Mouse (Mus musculus) urinary bladder, postnatal 14 days (tissue): ENCODE measurements around the gene Telo2.

ENCODE experiments used
- DNase-seq: peaks from one replicate; pipeline ENCODE4 v3.0.0; 2021; ENCODE audit warnings: low spot score

The Telo2 gene

DNA sequence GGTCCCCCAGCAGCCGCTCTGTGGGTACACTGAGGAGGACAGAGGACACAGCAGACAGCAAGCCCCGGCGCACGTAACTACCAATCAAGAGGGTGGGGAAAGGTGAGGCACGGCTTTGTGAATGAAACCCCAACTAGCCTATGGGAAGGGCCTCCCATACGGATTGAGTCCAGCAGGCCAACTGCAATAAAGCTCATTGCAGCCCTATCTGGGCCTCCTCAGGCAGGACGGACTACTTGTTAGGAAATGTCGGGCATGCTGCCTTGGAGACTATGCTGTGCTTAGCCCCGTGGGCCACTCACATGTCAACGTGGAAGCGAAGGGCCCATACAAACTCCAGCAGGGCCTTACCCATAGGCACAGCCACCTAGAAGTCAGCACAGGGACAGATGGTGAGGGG lies 14.4 kb downstream of the Telo2 start:
- no peak for DNase-seq

DNA sequence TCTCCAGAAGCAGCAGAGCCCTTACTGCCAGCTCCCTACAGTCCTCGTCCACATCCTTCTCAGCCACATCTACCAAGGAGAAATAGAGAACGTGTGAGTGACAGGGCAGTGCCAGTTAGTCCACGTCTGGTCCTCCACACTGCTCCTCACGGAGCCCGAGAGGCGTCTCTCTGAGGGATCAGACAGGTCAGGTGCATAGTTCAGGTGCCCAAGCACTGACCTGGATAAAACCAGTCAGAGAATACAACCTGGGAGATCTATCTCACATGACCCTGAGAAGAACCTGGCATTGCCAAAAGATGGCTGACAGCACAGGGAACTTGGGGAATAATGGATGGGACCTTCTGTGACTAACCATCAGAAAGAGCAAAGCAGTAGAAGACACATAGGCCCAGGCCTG lies 15.7 kb downstream of the Telo2 start:
- DNase-seq: no peak

DNA sequence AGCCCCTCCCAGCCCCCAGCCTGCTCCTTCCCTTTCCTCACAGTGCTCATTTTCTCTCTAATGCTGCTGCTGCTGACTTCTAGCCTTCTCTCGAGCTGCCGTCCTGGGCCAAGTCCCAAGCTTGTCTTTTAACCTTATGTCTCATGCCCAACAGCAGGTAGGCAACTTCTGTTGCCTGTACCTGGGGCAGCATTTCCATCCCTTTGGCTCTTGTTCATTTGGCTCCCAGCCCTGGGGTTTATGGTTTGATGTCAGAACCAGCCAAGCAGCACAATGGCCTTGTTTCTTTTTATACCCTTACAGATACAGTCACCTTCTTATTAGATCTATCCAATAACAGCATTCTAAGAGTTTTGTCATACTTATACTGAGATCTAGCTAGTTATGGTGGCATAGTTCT lies 19.5 kb downstream of the Telo2 start:
- DNase-seq: no peak

DNA sequence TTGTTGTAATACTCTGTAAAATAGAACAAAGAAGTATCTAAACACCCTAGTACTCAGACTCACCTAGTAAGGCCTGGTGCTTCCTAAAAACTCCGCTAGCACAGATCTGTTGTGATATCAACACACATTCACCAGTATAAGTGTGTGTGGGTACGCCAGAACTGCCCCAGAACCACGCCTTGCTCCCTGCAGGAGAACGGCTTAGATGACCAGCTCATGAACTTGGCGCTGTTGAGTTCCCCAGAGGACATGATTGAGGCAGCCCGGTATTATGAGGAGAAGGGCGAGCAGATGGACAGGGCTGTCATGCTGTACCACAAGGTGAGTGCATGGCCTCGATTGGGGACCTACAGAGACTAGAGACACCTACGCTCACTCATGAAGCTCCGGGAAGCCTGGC lies 25.3 kb downstream of the Telo2 start:
- no peak for DNase-seq

DNA sequence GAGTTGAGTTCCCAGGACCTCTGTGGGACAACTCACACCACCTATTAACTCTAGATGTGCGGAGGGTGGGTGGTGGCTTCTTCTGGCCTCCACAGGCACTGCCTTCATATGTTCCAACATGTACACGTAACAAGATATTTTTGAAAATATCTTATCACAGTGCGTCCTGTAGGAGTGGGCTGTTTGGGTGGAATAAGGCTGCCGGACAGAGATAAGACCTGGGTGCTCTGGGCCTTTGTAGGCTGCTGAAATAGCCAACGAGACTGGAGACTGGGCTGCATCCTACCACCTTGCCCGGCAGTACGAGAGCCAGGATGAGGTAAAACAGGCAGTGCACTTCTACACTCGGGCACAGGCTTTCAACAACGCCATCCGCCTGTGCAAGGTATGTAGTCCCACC lies 26.6 kb downstream of the Telo2 start:
- DNase-seq: no peak

DNA sequence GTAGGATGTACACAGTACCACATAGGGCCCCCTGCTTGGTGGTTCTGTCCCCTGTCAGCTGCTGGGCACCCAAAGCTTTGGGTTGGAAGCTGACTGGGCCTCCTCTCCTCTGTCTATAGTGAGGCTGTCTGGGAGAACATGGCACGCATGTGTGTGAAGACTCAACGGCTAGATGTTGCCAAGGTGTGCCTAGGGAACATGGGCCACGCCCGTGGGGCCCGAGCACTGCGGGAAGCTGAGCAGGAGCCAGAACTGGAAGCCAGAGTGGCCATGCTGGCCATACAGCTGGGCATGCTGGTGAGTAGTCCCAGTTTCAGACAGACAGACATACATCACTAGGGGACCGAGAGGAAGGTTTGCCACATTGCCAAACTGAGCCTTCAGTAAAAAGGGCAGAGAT lies 29.0 kb downstream of the Telo2 start:
- no peak for DNase-seq

DNA sequence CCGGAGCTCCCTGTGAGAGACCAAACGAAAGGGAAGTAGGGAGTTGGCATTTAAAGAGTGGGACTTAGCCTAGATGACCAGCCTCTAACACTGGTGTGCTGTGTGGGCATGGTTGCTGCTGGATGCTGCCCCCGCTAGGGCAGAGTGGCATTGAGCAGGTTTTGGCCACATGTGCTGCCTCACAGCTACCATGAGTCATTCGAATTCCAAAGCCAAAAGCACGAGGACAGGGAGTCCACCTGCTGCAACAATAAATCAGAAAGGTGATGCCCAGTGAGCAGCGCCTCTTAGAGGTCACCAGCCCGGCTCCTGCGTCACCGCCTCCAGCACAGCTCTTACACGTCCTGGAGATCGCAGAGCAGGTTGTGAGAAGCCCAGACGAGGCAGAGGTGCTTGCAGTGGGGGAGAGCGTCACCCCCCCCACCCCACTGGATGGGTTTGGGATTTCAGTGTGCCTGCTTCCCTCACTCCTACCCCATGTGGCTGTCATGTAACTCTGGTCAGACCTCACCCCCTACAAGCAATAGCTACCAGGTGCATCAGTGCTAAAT lies 30.9 kb downstream of the Telo2 start:
- DNase-seq: no peak

DNA sequence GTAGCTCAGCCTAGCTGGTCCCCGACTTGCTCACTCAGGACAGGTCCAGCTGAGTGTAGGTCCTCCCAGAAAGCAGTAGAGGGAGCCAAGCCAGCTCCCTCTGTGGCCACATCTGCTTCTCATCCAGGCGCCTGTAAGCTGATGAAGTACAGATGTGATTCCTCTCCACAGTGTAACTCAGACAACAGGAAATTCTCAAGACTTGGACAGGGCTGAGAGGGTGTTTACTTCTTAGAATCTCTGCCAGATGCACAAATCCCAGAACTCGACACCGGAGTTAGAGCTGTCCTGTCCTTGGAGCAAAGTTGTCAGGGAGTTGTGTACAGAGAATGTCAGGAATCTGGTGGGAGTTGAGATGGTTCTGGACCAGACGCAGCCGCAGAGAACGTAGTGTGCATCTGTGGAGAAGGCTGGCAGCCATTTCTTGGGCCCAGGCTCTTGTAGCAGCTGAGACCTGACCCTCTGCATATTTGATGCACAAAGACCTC lies 32.3 kb downstream of the Telo2 start, which contains the start of gene Tmem204:
Tmem204 (minus strand) TSS at position 148 of the 488 bp plus-strand sequence.
- DNase-seq: peak; percentile 71

DNA sequence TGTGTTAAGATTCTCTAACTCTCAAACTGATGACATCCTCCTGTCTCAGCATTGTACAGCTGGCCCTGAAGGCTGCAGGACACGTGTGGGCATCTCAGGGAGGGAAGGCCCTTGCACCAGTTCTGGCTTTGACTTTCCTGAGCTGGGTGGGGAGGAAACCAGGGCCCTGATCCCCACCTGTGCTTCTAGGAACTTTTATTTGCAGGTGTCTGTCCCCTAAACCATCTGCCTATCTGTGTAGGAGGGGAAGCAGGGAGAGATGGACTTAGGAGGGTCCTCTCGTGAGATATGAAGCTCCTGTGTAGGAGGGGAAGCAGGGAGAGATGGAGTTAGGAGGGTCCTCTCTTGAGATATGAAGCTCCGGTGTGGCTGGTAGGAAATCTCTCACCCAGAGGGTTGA lies 32.9 kb downstream of the Telo2 start:
- no peak for DNase-seq

DNA sequence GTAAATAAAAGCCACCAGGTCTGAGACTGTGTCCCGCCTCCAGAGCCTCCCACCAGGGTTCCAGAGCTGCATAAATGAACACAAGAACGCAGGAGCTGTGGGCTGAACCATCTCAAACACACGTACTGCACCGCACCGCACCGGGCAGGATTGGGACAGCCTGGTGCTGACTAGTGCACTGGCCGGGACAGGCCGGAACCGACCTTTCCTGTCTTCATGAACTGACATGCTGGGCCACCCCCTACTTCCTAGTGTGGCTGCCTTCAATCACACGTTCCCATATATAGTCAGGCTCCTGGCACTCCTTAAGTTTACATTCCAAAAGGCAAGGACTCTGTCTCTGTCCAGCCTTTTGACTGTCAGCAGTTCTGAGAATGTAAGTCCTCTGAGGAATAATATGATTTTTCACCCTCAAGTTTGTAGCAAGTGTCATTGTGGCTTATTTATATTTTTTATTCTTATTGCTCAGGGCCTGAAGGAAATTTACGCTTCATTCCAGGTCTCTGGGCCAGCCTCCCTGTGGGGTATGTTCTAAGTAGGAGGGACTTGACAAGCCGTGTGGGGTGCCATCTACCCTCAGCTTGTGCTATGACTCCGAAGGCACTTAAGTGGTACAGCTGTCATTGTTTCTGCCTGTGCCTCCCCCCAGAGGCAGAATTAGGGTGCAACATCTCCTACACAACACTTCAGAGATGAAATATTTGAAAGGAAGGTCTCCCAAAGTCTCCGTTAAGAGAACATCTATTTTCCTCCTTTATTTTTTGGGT lies 33.5 kb downstream of the Telo2 start:
- peak; percentile 49 for DNase-seq

DNA sequence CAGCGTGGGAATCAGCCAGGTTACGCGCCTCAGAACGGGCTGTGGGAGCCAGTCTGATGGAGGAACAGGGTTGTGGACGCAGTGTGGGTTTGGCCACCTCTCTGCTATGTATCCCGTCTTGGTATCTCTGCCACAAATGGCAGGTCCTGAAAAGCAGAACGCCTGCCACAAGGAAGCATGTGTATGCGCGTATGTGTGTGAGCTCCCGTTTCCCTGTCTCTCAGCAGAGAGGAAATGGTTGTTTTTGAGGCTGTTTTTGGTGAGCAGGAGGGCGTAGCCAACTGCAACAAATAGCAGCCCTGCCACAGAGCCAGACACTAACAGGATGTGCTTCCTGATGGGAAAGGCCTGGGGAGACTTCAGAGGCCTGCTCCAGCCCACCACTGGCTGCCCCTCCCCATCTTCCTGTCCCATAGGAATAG lies 34.8 kb downstream of the Telo2 start:
- peak; percentile 47 for DNase-seq

DNA sequence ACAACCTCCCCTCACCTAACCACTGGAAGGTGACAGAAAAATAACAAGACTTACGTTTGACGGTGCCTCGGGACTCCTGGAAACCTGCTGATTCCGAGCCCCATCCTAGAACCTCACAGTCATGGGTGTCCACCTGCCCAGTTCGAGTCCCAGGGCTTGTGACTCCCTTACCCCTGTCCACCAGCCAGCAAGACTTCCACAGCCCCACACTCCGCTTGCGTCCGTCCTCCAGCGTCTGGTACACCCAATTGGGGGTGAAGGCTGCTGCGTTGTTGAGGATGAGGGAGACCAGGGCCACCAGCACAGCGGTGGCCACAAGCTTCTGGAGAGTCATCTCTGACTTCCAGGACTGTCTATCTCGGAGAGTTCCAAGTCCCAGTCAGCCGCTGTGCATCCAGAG lies 35.6 kb downstream of the Telo2 start:
- DNase-seq: no peak

DNA sequence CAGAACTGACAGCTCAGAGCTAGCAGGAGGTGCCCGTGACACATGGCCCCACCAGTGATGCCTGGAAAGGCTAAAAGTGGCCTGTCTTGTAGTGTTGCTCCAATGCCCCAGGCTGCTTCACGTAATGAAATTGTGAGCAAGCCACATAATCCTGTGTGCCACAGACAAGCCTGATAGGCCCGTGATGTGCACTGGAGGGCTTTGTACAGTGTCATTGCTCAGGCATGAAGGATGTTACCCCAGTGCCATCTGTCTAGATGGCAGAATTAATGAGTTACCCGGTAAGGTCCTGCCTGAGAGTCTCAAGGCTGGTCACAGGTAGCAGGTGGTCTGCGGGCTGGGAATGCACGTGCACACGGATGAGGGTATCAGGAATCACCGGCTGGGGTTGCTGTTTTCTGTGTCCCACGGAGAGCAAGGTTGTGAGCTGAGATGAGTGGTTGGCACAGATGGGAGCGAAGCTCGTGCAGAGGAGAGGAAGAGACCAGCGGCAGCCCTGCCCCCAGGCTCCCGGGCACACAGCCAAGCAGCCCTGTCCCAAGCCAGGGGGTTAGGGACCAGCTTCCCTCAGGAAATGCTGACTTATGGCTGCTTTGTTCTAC lies 37.9 kb downstream of the Telo2 start:
- peak; percentile 66 for DNase-seq

DNA sequence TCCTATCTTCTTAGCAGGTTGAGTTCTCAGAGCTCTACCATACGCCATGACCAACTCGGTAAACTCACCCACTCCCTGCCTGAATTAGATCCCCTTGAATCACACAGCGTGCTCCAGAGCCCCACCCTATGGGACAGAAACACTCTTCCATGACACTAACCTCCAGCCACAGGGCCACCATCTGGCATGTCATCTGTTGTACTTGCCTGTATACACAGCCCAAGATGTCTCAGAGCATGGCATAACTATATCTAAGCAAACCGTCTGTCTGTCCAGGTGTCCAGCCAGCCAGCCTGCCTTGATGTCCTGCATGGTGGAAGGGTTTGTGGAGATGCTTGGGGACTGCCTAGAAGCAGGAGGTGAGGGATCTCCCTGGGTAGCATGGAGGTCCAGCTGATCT lies 38.9 kb downstream of the Telo2 start:
- no peak for DNase-seq

DNA sequence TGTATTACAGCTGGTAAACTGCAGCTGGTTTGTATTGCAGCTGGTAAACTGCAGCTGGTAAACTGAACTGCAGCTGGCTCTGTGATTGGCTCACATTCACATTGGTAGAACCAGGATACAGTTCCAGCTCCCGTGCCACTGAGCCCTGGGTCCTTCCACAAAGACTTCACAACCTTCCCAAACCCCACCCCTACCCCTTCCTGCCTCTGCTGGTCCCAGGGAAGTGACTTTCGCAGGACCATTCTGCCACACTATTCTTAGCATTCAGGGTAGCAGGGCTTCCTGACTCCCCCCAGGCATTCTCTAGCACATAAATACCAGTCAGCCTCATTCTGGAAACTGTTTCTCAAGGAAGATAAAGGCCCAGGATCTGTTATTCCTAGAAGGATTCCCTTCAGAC lies 47.1 kb downstream of the Telo2 start:
- DNase-seq: no peak

DNA sequence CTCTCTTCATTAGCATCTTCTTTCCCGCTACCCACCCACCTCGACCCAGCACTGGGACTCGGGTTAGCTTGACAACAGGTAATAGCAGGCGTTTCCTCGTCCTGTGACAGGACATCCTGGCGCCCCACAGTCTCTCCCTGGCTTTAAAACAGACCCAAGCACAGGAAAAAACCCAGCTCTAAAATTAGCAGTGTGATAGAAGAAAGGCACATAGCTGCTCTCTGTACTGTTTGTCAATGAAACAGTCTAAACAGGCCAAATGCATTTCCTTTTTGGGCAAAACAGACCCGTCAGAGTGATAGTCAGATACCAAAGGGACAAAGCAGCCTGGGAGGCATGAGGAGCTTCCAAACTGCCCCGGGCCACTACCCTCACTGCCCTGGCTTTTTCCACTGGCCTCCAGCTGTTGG lies 48.3 kb downstream of the Telo2 start:
- no peak for DNase-seq

DNA sequence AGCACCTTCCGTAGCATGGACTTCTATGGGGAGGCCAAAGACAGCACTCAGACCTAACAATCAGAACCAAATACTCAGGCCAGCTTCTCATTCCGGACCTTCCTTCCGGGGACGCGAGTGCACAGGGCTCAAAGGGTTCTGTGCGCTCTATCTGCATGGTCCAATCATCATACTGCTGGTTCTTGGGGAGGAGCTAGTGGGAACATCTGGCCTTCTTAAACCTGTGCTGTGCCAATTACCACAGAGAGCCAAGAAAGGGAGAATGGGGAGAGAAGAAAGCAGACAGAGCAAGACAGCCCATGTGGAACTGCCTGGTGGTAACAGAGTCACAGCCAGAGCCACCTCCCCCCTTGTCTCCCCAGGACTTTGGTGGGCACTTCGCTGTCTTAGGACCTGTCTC lies 49.2 kb downstream of the Telo2 start:
- no peak for DNase-seq

DNA sequence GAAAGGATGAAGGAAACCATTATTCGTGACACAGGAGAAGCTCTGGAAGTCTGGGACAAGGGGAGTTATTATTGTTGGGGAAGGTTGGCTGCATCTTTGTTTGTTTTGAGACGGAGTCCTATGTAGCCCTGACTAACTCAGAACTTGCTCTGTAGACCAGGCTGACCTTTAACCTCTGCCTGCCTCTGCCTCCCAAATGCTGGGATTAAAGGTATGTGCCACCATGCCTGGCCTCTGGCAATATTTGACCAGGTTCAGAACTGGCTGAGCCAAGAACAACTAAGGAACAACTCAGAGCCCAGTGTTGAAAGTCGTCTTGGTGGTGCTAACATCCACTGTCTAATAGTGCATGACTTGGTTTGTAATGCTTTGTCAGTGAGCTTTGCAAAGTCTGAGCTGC lies 50.6 kb downstream of the Telo2 start:
- no peak for DNase-seq

DNA sequence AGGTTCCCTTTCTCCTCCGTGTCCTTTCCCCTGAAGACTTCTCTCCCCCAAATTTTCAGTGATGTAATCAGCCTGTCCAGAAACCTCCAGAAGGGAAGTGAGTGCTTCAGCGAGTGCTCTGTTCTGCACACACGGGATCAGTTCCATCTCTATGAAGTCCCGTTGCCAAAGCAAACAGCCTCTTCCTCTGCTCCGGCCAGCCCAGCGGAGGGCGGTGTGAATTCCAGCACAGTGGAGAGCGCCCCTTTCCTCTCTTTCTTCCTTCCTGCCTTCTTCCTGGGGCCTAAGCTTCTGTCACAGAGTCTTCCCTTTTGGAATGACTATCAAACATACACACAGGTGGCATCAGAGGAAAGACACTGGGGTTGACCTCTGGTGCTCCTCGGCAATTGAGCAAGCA lies 51.4 kb downstream of the Telo2 start:
- DNase-seq: peak; percentile 39

DNA sequence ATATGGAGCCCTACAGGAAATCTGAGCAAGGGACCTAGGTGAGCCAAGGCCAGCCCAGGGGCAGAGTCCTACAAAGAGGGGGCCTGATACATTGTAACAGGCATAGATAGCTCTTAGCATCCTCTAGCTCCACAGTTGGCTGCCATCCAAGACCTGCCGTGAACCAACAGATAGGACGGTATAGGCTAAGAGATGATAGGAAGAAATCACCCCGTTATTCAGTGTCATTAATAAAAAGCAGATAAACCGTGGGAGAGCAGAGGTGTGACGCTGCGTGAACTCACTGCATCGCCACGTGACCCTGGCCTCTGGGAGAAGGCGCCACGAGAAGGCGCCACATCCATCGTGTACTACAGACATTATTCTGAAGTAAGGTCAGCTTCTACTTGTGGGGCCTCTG lies 51.9 kb downstream of the Telo2 start:
- DNase-seq: no peak

DNA sequence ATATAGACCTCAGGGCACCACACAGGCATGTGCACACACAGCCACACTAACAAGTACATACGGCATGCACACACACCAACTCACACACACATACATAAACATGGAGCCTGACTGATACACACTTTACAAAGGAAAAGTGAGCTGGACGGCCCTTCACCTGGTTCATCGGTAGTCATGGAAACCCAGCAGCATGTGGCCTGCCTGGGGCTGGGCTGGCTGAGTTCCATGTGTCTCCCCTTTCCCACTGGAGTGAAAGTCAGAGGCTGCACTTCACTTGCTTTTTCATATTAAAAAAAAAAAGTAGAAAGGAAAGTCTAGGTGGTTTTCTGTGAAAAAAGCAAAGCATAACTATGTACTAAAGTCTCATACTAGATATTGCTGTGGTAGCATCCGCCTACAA lies 52.5 kb downstream of the Telo2 start:
- DNase-seq: no peak

DNA sequence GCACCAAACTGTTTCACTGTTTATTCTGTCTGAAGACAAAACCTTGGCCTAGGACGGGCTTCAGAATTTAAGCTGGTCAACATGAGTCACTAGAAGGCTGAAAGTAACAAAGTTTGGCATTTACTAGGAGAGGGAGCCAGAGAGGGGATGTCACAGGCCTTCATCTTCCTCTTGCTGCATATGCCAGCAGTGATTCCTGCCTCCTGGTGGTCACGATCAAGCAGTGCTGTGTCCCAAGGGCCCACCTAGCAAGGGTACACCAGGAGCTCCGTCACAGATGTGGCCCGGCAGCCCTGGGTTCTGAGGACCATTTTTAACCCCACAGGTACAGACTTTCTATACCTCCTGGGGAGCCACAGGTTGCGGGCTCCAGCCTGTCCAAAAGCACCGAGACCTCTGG lies 58.7 kb downstream of the Telo2 start:
- no peak for DNase-seq

DNA sequence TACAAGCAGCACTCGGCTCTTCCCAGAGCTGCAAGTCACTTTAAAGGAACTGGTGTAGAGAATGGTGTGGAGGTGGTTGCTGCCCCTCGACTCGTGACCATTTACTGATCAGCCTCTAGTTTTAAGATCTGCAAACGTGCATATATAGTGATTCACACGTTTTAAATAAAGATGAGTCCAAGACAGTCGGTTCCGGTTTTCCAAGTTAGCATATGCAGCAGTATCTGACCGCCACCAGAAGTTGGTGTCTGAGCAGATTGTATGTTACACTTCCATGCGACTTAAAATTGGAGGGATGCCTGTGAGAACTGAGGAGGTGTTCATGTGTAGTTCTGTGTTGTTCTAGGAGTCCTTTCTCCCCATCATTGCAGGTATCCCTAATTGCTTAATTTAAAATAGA lies 62.5 kb downstream of the Telo2 start:
- no peak for DNase-seq
